Mouse (Mus musculus): ENCODE measurements around the gene Pepd.
"Not testable (repeated sequence)": the region's sequence is repeated elsewhere in the genome, so short reads cannot be mapped to it uniquely, and the experiment has no call there.

Gene Pepd

DNA sequence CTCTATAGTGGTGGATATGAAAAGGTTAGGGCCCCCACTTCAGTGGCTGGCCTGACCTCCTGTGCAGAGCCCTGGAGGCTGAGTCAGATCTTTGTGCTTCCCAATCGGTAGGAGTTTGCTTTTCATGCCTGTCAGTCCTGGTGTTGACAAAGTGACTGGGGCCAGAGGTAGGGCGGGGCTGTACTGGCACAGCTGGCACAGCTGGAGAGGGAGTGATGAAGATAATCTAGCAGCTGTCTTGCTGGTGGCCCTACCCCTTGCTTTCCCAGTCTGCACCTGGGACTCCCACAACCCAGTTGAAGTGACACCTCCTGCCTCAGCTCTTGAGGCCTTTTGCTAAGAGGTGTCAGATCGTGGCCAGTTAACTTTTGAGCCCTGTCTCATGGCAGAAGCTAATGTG, 21.0 kb downstream of the Pepd start:
- no peak for DNase-seq

DNA sequence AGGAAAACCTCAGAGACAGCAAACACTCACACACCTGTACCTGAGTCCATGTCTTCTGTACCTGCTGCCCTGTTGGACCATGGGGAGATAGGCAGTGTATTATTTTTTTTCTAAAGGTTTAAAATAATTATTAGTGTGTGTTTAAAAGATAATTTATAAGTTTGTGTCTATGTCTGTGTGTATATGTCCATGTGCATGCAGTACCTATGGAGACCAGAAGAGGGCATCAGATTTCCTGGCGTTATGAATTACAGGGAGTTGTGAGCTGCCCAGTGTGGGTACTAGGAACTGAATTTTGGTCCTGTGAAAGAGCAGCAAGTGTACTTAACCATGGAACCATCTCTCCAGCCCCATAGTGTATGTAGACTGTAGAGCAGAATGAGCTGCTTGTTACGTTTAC, 24.2 kb downstream of the Pepd start:
- DNase-seq: no peak

DNA sequence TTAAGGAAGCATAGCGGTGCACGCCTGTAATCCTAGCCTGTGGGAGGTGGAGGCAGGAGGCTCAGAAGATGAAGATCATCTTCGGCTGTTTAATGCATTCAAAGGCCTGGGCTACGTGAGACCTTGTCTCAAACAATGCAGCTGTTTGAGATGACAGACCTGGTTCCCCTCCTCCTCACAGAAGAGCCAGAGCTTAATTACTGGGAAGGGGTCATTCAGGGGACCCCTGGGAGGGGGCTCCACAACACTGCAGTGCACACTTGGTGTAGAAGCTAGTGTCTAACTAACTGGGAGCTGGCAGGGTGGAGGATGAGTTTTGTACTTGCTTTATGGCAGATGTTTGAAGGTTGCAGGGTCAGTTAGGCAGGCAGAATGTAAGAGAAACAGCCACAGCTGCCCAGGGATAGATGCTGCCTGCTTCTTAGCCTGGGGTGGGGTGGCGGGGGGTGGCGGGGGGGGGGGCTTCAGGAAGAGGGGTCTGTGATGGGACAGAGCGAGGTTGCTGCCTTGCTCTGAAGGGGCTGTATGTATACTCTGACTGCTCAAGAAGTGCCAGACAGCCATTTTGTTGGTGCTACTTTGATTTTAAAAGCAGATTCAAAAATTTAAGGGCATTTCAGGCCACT, 26.6 kb downstream of the Pepd start:
- no peak for DNase-seq

DNA sequence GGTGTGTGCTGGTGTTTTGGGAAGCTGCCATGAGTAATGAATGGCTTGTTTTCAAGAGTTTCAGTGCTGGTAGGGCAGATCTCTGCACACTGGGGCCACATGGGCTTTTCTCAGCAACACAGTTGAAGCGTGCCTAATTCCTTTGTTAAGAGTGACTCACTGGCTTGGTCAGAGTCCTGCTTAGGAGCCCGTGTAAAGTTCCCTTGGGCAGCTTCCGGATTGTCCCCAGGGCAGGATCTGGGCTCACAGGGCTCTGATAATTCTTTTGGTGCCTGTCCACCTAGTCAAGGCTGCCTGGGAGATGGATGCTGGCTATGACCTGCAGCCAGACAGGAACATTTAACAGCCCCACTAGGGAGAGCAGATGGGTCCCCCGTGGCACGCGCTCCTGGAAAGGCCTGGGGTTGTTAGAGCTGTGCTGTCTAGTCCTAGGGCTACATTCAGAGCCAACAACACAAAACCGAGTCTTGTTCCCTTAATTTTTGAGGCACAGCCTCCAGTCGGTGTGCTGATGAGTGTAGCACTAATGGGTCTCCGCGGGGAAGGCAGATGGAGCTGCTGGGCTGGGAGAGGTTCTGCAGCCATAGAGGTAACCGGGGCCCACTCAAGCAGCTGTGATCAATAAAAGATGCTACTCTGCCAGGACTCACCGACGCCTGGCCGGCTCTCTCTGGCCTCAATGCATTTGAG, 27.2 kb downstream of the Pepd start:
- DNase-seq: peak; percentile 43

DNA sequence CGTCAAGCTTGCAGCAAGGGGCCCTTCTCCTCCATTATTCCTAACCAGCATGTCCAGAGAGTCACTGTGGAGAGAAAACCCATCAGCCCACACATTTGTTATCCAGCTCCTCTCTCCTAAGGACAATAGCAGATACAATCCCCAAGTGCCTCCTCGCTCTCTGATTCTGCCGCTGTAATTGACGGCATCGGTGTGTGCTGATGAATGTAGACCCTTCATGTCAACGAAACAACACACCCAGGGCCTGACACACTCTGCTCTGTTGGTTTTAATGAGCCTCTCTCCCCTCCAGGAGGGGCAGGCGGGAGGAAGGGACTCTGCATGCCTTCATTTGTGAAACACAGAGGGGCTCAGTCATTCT, 27.8 kb downstream of the Pepd start:
- DNase-seq: no peak

DNA sequence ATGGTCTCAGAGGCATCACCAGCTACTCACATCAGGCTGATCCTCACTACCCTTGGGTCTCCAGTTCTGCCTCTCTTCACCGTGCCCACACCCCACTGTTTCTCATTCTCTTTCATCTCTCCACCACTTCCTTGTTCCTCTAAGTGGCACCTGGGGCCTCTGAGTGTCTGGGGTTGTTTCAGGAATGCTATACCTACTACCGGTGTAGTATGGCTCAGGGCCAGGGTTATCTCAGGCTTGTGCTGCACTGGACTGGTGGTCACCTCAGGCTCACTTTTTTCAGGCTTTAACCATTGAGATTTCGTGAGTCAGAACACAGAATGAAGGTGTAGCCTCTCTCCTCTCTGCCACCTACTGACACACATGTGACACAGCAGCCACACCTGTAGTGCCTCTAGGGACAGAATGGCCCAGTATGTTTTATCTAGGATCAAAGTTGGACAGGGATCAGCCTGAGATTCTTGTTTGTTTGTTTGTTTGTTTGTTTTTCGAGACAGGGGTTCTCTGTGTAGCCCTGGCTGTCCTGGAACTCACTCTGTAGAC, 31.5 kb downstream of the Pepd start:
- DNase-seq: no peak

DNA sequence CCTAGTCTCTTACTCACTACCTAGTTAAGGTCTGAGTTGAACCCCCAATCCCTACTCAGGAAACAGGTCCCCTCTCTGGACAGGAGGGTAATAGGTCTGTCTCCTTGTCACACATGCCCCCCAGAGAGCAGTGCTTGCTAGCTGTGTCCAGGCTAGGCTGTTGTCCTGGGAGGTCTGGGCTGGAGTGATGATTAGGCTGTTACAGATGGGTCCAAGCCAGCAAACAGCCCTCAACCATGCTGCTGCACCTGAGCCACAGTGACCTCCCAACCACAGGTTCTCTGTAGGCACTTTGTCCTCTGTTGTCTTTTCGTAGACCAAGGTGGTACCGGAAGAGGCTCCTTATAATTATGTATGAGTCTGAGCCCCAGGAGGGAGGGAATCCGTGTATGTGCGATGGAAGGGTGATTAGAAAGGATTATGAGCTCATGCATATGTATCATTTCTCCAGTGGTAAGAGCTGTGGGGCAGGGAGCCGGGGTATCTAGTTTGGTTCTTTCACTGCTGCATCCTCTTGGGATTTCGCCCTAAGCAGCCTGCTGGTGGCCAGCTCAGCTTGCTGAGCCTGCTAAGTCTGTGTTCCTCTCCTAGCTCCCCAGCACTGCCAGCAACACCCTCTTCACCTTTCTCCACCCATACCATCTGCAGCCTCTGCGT, 34.2 kb downstream of the Pepd start:
- no peak for DNase-seq

DNA sequence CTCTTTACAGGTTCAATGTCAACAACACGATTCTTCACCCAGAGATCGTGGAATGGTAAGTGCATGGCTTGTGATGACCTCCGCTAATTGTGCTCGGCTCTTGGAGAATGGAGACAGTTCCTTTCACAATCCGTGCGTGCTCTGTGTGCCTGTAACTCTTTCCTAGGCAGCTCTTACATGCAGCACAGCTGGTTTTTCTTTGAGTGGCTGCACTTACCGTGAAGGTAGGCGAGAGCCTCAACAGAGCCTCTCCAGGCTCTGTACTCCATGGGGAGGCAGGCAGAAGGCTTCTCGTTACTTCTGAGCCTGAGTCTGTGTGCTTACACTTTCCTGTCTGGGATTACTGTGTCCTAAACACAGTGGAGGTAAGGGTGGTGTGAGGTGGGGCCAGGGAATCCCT, 42.4 kb downstream of the Pepd start:
- DNase-seq: no peak

DNA sequence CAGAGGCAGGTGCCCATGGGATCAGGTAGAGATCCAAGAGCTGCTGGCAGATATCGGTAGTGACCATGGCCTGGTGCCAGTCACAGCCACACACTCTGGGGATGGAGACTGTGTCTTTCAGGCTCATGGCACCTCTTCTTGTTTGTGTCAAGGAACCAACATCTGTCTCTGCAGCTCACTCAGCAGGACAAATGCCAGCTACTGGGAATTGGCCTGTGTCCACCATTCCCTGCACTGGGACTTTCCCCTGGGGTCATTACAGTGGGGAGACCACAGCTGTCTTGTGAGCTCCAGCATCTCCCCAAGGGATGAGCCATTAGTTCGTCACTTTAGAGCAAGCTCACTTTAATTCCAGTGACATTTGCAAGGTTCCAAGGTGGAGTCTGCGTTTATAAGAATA, 43.1 kb downstream of the Pepd start:
- no peak for DNase-seq

DNA sequence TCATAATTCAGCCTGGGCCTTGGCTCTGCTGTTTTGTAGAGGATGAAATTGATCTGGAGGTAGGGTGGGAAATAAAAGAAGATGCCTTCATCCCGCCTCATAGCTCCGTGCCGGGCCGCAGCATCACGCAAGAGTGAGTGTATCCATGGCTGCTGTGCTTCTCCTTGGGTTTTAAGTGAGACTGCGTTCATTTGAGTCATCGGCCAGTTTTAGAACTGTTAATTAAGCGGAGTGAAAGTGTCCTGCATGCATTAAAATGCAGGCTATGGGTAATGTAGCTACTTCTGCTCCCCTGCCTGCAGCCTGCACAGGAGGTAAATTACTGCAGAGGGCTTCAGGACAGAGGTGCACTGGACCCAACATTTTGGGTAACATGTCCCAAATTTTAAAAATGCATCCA, 45.0 kb downstream of the Pepd start:
- DNase-seq: no peak

DNA sequence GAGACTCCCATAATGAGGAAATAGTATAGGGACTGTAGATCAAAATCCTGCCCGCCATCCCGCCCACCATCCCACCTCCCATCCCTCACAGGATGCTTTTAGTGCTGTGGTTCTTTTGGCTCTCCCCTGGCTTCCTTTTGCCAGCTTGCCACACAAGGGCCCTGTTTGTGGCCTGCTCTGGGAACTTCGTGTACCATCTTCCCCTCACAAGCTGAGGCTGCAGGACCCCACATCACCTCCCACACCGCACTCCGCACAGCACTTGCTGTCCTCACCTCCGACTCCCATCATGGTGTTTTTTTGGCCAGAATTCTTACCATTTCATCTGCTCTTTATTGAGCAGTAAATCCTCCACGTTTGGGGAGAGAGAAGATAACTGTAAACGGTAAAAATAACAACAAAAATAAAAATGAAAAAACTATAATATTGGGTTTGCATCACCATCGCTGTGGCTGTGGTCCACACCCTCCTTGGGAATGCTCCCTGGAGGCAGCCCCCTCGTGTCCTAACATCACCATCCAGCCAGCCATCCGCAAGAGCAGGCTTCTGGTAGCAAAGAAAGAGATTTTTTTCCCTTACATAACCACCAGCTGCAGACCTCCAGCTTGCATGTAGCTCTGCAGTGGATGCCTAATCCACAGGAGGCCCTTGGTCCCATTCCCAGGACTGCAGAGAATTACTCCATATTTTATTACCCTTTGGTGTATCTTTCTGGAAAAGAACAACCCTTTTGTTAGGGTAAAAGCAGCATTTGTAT, 51.9 kb downstream of the Pepd start:
- DNase-seq: no peak

DNA sequence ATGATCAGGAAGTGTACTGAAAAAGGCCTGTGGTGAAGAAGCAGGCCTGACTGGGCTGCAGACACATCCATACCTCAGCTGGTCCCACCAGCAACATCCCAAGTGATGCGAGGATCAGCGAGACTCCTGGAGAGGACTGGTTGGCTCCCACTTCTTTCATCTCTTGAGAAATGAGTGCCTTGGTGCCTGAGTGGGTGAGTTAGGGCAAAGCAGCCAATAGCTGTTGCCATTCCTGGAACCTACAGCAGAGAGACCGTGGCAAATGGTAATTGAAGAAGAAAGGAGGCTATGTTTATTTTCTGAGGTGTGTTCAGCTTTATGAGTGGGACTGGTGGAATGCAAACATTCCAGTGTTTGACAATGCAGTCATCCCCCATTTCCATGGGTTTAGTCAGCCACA, 55.2 kb downstream of the Pepd start:
- no peak for DNase-seq

DNA sequence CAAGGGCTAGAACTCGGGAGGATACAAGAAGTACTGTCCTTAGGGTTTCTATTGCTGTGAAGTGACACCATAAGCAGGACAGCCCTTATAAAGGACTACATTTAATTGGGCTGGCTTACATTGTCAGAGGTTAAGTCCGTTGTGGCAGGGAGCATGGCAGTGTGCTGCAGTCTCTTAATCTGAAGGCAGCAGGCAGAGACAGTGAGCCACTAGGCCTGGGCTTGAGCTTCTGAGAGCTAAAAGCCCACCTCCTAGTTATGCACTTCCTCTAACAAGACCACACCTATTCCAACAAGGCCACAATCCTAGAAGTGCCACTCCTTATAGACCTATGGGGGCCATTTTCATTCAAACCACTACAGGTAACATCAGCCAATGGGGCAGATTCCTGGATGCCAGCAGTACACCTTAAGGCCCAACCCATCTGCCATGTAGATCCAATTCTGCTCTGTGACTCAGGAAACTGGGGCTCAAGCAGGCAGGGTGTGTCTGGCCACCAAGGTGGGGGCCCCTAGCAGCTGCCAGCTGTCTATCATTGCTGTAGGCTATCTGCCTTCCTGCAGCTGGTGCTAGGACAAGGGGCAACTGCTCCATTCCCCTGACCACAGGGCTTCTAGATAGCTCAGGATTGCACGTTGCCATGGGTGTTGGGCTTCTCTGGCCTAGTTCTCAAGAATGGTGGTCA, 56.7 kb downstream of the Pepd start:
- no peak for DNase-seq

DNA sequence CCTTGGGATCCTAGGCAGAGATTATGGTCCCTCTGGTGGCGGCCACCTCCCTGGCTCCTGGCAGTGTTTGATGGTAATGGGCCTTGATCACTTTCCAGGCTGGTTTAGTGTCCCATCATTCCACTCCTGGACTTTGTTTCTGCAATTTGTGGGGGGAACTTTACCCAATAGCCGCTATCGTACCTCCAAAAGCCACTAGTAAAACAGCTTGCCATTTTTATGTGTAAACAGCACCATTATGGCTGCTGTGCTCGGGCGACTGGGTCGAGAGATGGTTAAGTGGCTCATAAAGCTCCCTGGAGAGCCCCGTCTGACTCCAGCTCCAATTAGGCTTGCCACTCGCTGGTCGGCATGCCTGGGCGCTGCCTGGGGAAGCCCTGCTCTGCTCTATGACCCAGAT, 59.6 kb downstream of the Pepd start:
- no peak for DNase-seq

DNA sequence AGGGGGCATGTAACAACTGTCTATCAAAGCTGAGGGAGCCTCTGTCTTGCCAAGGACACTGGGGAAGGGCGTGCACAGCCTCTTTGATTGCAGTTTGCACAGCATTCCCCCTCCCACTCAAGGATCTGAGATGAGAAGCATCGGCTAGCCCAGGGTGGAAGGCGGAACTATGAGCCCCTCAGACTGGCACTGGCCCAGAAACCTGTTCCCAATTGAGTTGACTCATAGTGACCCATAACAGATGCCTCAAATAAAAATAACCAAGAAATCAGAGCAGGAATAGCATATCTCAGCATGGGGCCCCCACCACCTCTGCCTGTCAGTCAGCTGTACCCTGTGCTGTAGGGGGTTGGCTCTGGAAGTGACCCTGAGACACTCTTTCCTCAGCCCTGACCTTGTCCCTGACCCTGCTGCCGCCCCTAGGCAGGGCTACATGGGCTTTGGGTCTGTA, 60.8 kb downstream of the Pepd start:
- DNase-seq: no peak

DNA sequence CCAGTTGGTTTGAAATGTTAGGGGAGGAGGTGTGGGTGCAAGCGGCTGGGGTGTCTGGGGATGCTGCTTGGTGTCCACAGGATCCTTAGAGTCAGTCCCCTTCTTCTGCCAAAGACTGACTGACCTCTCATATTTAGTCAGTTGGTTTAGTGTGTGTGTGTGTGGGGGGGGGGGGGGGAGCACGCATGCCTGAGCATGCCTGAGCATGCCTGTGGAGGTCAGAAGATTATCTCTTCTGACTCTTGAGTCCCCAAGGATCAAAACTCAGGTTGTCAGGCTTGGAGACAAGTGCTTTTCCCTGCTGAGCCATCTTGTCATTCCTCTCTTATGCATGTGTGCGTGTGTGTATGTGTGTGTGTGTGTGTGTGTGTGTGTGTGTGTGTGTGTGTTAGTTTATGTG, 61.7 kb downstream of the Pepd start:
- no peak for DNase-seq

DNA sequence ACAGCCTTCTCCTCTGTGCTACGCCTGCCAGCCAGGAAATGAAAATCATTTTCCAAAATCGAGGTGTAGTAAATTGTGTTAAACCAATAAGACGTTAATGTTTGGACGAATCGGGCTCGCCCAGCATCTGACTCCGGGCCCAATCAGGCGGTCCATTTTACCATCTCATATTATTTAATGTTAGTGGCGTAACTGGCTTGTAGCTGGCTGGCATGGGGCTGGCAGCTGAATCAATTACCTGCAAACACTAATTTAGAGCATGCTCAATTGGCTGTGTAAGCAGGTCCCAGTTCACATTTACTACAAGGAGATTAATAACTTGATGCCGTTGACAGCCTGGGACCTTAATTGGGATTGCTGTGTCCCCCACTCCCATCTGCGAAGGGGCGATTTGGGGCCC, 63.7 kb downstream of the Pepd start:
- DNase-seq: no peak

DNA sequence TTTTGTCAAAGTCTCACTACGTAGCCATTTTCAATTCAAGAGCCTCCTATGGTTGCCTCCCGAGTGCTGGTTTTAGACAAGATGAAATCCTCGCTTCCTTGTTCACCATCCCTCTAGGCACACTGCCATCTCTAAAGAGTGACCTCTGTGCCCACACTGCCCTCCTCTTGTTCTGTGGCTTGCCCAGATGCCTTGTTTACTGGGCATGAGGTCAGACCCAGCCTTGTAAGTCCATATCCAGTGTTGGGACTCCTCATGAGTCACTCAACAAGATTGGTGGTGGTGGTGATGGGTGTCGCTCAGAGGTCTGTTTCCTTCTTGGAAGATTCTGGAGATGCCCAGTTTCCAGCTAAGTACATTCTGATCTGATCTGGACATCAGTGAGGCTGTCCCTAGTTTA, 65.2 kb downstream of the Pepd start:
- no peak for DNase-seq

DNA sequence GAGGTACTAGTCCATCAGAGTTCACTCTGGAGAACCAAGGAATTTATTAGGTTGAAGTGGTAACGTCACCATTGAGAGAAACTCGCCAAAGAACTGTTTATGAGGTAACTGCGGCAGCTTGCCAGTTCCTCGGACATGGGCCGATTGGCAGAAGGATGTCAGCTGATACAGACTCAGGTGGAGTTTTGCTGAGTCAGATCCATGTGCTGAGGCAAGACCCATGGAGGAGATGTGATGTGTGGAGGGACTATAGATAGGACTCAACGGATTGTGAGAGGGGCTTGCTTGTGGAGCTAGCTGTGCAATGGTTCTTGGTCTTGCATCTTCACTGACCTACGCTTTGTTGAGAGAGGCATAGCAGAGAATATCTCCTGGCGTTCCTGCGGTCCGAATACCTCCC, 69.6 kb downstream of the Pepd start:
- no peak for DNase-seq

DNA sequence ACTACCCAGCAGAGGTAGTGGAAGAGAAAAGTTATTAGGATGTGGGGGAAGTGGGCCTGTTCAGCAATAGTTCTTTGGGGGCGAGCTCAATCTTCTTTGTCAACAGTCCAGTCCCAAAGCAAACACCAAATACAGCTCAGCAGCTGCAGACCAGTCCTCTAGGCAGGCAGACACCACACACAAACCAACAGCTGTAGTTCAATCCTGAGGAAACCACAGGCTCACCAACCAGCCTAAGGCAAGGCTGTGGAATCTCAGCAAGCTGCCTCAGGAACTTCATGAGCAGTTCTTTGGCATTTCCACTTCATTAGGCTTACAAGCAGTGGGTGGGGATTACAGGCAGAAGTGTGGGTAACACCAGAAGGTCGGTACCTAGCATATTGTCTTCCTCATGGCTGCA, 70.2 kb downstream of the Pepd start:
- not testable (repeated sequence) for DNase-seq

DNA sequence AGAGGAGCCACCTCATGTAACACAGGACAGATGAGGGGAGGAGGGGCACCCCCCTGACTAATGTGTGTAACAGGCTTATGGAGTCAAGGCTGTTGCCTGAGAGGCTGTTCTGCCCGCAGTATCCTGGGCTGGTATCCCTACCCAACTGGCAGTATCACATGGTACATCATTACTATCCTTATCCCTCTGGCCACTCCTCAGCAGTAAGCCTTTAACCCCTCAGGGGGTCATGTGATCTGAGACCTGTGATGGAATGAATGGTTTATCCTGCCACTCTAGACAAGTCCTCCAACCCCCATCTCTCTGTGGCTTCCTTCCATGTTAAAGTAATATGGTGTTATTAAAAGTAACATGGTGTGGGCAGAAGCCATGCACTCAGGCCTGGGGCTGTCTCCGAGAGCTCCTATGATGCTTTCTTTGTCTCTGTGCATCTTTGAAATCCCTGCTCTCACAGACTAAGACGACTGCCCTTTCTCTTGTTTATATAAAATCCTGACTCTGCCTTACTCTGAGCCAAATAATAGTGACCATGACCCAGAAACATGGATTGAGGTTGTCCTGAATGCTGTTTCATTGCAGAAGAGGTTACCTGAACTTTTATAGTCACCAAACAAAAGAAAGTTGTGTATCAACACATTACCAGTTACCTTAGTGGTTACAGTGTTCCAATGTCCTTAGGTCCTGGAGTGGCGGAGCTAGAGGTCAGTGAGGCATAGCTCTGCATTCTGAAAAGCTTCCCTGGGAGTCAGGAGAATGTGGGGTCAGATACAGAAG, 71.7 kb downstream of the Pepd start:
- no peak for DNase-seq

DNA sequence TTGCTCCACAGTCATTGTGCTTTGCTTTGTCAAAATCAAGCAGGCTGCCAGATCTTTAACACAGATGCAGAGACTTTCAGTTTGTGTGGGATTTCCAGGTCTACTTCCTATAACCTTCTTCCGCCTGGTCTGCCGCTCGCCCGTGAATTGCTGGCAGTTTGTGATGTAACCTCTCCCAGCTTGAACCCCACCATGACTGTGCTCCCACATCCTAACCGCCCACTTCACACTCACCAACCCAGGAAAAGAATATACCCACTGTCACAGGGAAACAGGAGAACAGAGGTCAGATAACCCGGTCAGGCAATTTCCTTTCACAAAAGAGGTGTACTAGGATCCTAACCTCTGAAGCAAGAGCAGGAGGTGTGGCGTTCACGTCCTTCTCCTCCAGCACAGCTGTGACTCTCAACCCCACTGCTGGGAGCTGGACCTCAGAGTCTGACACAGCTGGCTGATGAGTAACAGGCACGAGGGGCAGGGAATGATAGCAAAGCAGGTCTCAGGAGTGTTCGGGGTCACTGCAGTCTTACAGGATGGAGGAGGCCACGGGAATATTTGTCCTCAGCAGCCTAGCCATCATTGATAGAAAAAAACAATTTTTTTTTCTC, 72.5 kb downstream of the Pepd start:
- DNase-seq: no peak
